Mouse (Mus musculus): ENCODE data around the gene Tmc8. TPM values are rescaled to one million over a fixed set of nuclear protein-coding genes. Genes with fewer than 3 reads are reported as not detected.
A peak's percentile ranks its signal among the peaks of the same experiment; 100 is the strongest.
"Not testable (repeated sequence)": the region's sequence is repeated elsewhere in the genome, so short reads cannot be mapped to it uniquely, and the experiment has no call there.

Tmc8 gene
- polyA plus RNA-seq, 1 experiment: 3.4 TPM

GRCm38 (mm10) chr11:117825333-117826101 lies 43.6 kb downstream of the Tmc8 start, which contains the start of the genes Afmid and Tk1:
Gene Afmid (plus strand): TSS chr11:117825924.
Gene Tk1 (minus strand): TSS chr11:117826092.
- DNase-seq (ENCODE audit: low spot score): peak; percentile 48

GRCm38 (mm10) chr11:117826164-117826563 lies 44.3 kb downstream of the Tmc8 start:
- DNase-seq (ENCODE audit: low spot score): no peak

DNA sequence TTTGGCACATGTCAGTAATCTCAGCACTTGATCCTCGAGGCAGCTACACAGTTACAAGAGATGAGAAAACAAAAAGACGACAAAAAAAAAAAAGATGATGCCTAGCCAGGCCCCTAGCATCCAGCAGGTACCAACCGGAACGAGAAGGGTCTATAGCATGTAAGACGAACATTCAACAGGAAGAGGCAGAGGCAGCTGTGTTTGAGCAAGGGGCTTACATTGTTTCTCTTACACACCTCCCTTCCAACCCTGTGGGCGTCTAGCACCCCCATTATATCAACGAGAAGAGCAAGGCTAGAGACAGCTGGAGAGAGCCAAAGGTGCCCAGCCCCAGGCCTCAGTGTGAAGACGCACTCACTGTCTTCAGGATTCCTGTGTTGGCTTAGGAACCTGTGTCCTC lies 45.0 kb downstream of the Tmc8 start:
- no peak for DNase-seq (ENCODE audit: low spot score)

- DNase-seq (ENCODE audit: low spot score): no peak
Observed at GRCm38 (mm10) chr11:117827386-117827785, 45.5 kb downstream of the Tmc8 start.

GRCm38 (mm10) chr11:117828149-117828887 lies 46.4 kb downstream of the Tmc8 start:
- DNase-seq (ENCODE audit: low spot score): no peak

DNA sequence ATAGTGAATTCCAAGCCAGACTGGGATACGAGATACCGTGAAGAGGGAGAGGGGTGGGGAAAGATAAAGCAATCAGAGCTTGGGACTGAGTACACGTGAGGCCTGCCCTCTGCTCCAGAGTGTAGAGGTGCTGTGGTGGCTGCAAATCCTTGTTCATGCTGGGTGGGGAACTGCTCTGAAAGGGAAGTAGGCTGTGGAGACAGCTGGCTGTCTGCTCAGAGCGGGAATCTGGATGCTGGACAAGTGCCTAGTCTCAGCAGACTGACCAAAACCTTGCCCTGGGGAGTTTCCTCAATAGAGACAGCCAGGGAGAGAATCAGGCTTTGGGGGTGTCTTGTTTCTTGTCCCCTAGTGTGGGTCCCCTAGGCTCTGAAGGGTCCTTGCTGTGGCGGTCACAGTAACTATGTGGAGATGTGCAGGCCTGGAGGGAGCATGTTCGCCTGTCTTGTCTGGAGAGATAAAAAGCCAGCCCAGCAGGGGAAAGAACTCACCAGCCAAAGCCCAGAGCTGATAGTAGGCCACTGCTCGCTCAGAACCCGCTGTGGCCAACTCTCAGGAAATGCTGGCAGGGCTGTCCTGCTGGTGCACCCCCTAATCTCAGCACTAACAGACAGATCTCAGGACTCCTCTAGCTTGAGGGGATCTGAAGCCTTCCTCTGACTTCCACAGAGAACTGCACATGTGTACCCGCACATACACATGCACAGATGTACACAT lies 47.2 kb downstream of the Tmc8 start:
- no peak for DNase-seq (ENCODE audit: low spot score)

- DNase-seq (ENCODE audit: low spot score): no peak
Observed at GRCm38 (mm10) chr11:117829671-117830215, 47.9 kb downstream of the Tmc8 start.

DNA sequence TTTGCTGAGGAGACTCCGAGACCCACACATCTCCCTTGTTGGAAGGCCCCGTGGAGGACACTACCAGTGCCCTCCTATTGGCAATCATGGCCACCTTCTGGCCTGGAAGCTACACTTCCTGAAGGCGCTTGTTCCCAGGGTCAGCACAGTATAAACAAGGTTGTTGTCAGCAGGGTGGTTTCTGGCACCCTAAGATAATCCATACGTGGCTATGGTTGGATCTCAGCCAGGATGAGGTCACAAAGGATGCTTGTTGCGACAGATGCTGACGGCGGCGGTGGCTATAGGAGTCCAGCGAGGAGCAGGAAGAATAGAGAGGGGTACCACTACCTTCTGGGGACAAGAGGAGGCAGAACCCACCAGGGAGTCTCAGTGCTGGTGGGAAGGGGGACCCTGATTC lies 48.5 kb downstream of the Tmc8 start:
- no peak for DNase-seq (ENCODE audit: low spot score)

- DNase-seq (ENCODE audit: low spot score): no peak
Observed at GRCm38 (mm10) chr11:117832086-117832969, 50.5 kb downstream of the Tmc8 start.

DNA sequence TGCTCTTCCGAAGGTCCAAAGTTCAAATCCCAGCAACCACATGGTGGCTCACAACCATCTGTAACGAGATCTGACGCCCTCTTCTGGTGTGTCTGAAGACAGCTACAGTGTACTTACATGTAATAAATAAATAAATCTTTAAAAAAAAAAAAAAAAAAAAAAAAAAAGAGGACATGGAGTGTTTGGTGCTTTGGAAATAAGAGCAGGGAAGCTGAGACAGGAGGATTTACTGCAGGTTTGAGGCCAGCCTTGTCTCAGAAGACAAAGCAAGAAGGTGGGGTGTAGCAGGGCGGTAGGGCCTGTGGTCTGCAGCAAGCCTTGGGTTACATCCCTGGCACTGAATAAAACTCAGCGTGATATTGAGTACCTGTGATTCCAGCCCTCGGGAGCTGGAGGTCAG lies 51.6 kb downstream of the Tmc8 start:
- DNase-seq (ENCODE audit: low spot score): not testable (repeated sequence)

DNA sequence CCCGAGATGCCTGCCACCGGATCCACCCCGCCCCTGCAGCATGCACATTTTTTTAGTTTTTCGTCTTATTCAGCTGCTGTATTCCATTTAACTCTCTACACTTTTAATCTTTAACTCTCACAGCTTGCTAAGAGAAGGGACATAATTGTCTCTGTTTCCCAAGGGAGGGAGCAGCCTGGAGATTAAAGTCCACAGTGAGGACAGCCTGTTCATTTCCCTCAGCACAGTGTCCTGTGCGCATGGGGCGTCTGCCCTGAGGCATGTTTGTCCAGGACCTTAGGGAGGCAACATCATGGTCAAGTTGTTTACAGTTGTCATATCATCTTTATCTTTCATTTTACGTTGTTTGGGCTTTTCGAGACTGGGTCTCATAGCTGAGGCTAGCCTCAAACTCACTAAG lies 52.2 kb downstream of the Tmc8 start:
- no peak for DNase-seq (ENCODE audit: low spot score)

DNA sequence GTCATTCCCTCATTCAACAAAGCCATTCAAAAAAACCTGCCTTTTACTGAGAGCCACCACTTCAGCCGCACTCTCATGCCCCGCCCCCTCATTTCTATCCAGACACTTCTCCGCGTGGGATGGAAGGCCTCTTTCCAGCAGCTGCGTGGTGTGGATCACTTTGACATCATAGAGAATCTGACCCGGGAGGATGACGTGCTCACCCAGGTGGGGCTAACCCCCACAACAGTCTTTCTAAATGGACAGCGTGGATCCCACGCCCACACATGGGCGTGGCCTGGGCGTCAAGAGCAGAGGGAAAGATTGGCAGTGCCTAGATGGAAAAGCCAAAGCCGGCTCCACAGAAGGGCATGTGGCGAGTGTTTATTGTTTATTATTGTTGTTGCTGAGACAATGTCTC lies 54.4 kb downstream of the Tmc8 start:
- DNase-seq (ENCODE audit: low spot score): no peak

DNA sequence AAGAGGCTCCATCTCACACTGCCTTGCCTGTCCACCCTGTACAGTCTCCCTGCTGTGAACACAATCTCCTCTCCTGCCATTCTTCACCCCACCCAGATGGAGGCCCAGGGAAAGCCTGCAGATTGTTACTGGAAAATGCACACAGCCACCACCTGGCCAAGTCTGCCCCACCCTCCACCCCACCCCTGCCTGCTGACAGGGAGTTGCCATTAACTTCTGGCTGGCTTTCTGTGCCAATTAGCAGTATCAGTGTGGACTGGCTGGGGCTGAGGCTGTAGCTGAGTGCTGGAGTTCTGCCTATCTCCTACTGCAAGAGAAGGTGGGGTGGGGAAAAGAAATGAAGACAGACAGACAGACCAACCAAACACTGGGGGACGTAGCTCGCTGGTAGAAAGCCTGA lies 56.7 kb downstream of the Tmc8 start:
- no peak for DNase-seq (ENCODE audit: low spot score)

DNA sequence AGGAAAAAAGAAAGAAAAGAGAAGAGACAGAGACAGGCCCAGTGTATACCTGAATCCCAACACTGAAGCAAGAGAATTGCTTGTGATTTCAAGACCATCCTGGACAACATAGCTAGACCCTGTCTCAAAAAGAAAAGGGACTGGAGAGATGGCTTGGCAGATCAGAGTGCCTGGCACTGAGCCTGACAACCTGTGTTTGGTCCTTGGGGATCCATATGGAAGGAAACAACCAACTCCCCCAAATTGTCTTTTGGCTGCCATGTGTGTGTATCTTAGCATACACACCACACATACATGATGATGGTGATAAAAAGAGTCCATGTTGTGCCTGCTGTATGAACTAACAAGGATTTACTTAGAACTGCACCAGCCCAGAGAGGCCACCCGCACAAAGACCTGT lies 57.1 kb downstream of the Tmc8 start:
- no peak for DNase-seq (ENCODE audit: low spot score)

DNA sequence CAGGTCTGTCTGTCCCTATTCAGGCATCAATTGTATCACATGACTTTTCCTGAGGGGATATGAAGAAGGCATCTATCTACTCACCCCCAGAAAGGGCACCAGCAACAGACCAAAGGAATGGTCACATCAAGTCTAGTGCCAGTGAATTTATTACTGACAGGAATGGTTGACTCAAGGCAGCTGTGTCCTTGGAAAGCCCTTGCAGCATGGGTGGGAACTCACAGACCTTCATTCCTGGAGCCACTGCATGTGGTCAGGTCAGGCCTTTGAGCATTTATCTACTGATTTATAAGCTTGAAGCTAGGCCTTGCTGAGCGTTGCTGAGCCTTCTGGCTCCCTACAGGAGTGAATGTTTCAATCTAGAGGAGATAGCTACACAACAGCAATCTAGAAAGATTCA lies 59.0 kb downstream of the Tmc8 start:
- DNase-seq (ENCODE audit: low spot score): no peak

Other genes with a start within 250 kb of the Tmc8 start
- gene Tnrc6c, start 127.8 kb upstream of the Tmc8 start, polyA plus RNA-seq (2012; rRNA removed): 11.9 and 19.1 TPM in 2 replicates
- gene Tmc6, start 122 bp downstream of the Tmc8 start, polyA plus RNA-seq (2012; rRNA removed): 48.2 and 55.4 TPM in 2 replicates
- 0.06 TPM in 1 of 2 replicates, not detected in the other for gene 6030468B19Rik, start 15.6 kb downstream of the Tmc8 start, polyA plus RNA-seq (2012; rRNA removed)
- gene Gm20708, start 27.6 kb downstream of the Tmc8 start, polyA plus RNA-seq (2012; rRNA removed): 0.22 TPM in 1 of 2 replicates, not detected in the other
- gene Syngr2, start 27.6 kb downstream of the Tmc8 start, polyA plus RNA-seq (2012; rRNA removed): 90.0 and 106 TPM in 2 replicates
- 11.8 and 13.1 TPM in 2 replicates for gene Afmid, start 43.8 kb downstream of the Tmc8 start, polyA plus RNA-seq (2012; rRNA removed)
- 6.5 and 8.8 TPM in 2 replicates for gene Tk1, start 44.0 kb downstream of the Tmc8 start, polyA plus RNA-seq (2012; rRNA removed)
- 3.3 and 4.3 TPM in 2 replicates for gene Birc5, start 67.2 kb downstream of the Tmc8 start, polyA plus RNA-seq (2012; rRNA removed)
- gene Tmem235, start 78.7 kb downstream of the Tmc8 start, polyA plus RNA-seq (2012; rRNA removed): not detected in 2 replicates
- gene Tha1, start 91.4 kb downstream of the Tmc8 start, polyA plus RNA-seq (2012; rRNA removed): 13.7 and 16.3 TPM in 2 replicates
- 7.8 and 9.8 TPM in 2 replicates for gene Socs3, start 188.0 kb downstream of the Tmc8 start, polyA plus RNA-seq (2012; rRNA removed)
- gene Pgs1, start 204.2 kb downstream of the Tmc8 start, polyA plus RNA-seq (2012; rRNA removed): 24.6 and 31.2 TPM in 2 replicates